Mouse (Mus musculus) liver, embryonic 14.5 days (tissue): ENCODE results near the gene Olfr984. TPM values are rescaled to one million over a fixed set of nuclear protein-coding genes. Genes with fewer than 3 reads are reported as not detected.

Experiments used
- ATAC-seq: fragments of 200-750 bp; cut with Nextera tagmentation; 2 replicates; pipeline ENCODE4 v1.8.0; 2017; ENCODE audit warnings: moderate number of reproducible peaks, mild to moderate bottlenecking, moderate library complexity; ENCODE audit not compliant: insufficient read depth
- DNase-seq, 3 experiments: peaks; one replicate each; pipeline ENCODE4 v3.0.0-alpha.2; 2012 to 2013; ENCODE audit warnings: low read depth in 3 of 3, low spot score in 3 of 3
- H3K27ac ChIP-seq: fragments of 300-500 bp; sonication (generic); 2 replicates; pipeline ENCODE4 v1.5.1; 2014; ENCODE audit warnings: moderate library complexity, mild to moderate bottlenecking, control low read depth, inconsistent platforms
- H3K27me3 ChIP-seq: fragments of 300-500 bp; sonication (generic); 2 replicates; pipeline ENCODE4 v1.6.1; 2014; ENCODE audit warnings: mild to moderate bottlenecking, low read length, moderate library complexity; ENCODE audit not compliant: control insufficient read depth, insufficient read depth
- H3K36me3 ChIP-seq: fragments of 300-500 bp; sonication (generic); replicated peaks from 2 replicates; pipeline ENCODE4 v1.6.1; 2014; ENCODE audit warnings: low read depth; ENCODE audit not compliant: control insufficient read depth, insufficient read depth
- H3K4me1 ChIP-seq, 2 experiments: fragments of 200-500 bp in 1 of 2; fragments of 300-500 bp in 1 of 2; sonication (generic) in 1 of 2; replicated peaks; 2 replicates each; pipeline ENCODE4 v1.6.1; 2012 to 2014; ENCODE audit warnings: antibody characterized with exemption in 1 of 2, inconsistent platforms in 1 of 2, low read length in 1 of 2; ENCODE audit not compliant: control insufficient read depth in 2 of 2, insufficient read depth in 2 of 2
- H3K4me2 ChIP-seq: fragments of 300-500 bp; sonication (generic); 2 replicates; pipeline ENCODE4 v1.6.1; 2014; ENCODE audit warnings: low read depth, mild to moderate bottlenecking, control low read depth, moderate library complexity
- H3K4me3 ChIP-seq, 2 experiments: fragments of 200-500 bp in 1 of 2; fragments of 300-500 bp in 1 of 2; sonication (generic) in 1 of 2; 2 replicates each; pipeline ENCODE4 v1.5.1; 2012 to 2014; ENCODE audit warnings: low read depth in 2 of 2, low read length in 2 of 2, mild to moderate bottlenecking in 2 of 2, control low read depth in 1 of 2, inconsistent platforms in 1 of 2, moderate library complexity in 1 of 2; ENCODE audit not compliant: insufficient read depth in 1 of 2
- H3K9ac ChIP-seq: fragments of 300-500 bp; sonication (generic); replicated peaks from 2 replicates; pipeline ENCODE4 v1.6.1; 2014; ENCODE audit warnings: mild to moderate bottlenecking, control low read depth, moderate library complexity
- H3K9me3 ChIP-seq: fragments of 300-500 bp; sonication (generic); 2 replicates; pipeline ENCODE4 v1.6.1; 2016; ENCODE audit warnings: low read length, mixed read lengths; ENCODE audit not compliant: control insufficient read depth
- CTCF ChIP-seq: IDR thresholded peaks from 2 replicates; pipeline ENCODE4 v1.5.1; 2016; ENCODE audit warnings: antibody characterized with exemption, low read depth, control low read depth
- EP300 ChIP-seq: IDR thresholded peaks from 2 replicates; pipeline ENCODE4 v1.6.1; 2016; ENCODE audit warnings: antibody characterized with exemption, low read depth
- WGBS: fragments of 180-500 bp; shearing (Covaris S2); extraction: QIAGEN DNeasy Blood & Tissue Kit; methylation state at CpG from one replicate; pipeline ENCODE4 v1.1.7; 2014; ENCODE audit not compliant: insufficient replicate concordance; 5-methylcytosine and 5-hydroxymethylcytosine counted together
- polyA plus RNA-seq, 2 experiments: library from polyadenylated mRNA; depleted of rRNA in 1 of 2; stranded (reverse) in 1 of 2; unstranded in 1 of 2; fragments of >200 nt; fragmentation: Nextera tagmentation in 1 of 2; extraction: Ambion mirVana in 1 of 2; gene quantifications; 2 replicates each; pipeline versions ENCODE4 v1.2.1 to v1.2.3; 2012 to 2014

Gene Olfr984
- not detected in 2 replicates for polyA plus RNA-seq (2012; rRNA removed)
- not detected in 2 replicates for polyA plus RNA-seq (2014; fragmentation: Nextera tagmentation; extraction: Ambion mirVana)

DNA sequence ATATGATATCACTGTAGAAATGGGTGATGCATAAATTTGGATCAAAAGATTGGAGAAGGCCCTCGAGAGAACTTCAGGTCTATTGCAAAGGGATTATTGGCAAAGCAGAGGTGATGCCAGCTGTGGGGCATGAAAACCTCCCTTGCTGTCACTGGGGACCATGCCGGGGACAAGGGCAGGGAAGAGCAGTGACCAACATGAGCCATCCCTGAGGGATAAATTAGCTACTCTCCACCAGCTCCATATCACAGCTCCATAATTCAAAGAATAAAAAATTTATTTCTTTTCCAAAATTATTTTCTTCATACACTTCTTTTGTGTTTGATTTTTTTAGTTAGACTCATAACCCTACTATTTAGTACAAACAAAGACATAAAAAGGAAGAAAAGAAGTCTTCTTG lies at the start of gene Olfr984:
TSS of gene Olfr984 (minus strand) at position 101 of the 400 bp plus-strand sequence.
- no peak for DNase-seq
- Histone ChIP-seq H3K9me3 (no peaks in the 10 kb centered on the region), H3K4me1 (no peaks in the 10 kb centered on the region), H3K27me3 (no peaks in the 10 kb centered on the region), H3K4me2 (no peak within 1 kb of the TSS), H3K9ac (no peak within 1 kb of the TSS), H3K36me3 (no peaks in the 10 kb centered on the region), H3K27ac (no peak within 1 kb of the TSS), H3K4me3 (no peak within 1 kb of the TSS)
- no peak for ATAC-seq
- TF ChIP-seq EP300 = no peak
- TF ChIP-seq CTCF = no peak
- 64% methylated on average over 2 of the region's 2 CpGs for WGBS

- TF ChIP-seq CTCF (no peak), EP300 (no peak)
- H3K9ac ChIP-seq = no peak overlapping the region
- 60% methylated on average over 4 of the region's 4 CpGs for WGBS
Observed at GRCm38 (mm10) chr9:40155118-40155644, 41.2 kb upstream of the Olfr984 start.

GRCm38 (mm10) chr9:40141544-40141943 lies 27.5 kb upstream of the Olfr984 start:
- Histone ChIP-seq H3K4me1 (no peaks in the 10 kb centered on the region), H3K9me3 (no peaks in the 10 kb centered on the region), H3K36me3 (no peaks in the 10 kb centered on the region), H3K27ac (no peak overlapping the region), H3K27me3 (no peaks in the 10 kb centered on the region), H3K4me3 (no peak overlapping the region), H3K4me2 (no peak overlapping the region), H3K9ac (no peak overlapping the region)
- ATAC-seq = no peak
- DNase-seq = no peak
- 32% methylated on average over 1 of the region's 1 CpGs for WGBS
- TF ChIP-seq CTCF (no peak), EP300 (no peak)

More at GRCm38 (mm10) chr9:40155118-40155644, 41.2 kb upstream of the Olfr984 start:
- Histone ChIP-seq H3K4me1 (no peaks in the 10 kb centered on the region), H3K27me3 (no peaks in the 10 kb centered on the region), H3K4me3 (no peak overlapping the region), H3K9me3 (no peaks in the 10 kb centered on the region), H3K36me3 (no peaks in the 10 kb centered on the region), H3K4me2 (no peak overlapping the region), H3K27ac (no peak overlapping the region)
- DNase-seq (no peak), ATAC-seq (no peak)

- H3K36me3 ChIP-seq = no peaks in the 10 kb centered on the region
- 39% methylated on average over 4 of the region's 4 CpGs for WGBS
- H3K4me2 ChIP-seq = no peak overlapping the region
- H3K9ac ChIP-seq = no peak overlapping the region
- TF ChIP-seq CTCF (no peak), EP300 (no peak)
- H3K4me3 ChIP-seq = no peak overlapping the region
- no peak for ATAC-seq
- H3K27ac ChIP-seq = no peak overlapping the region
- no peak for DNase-seq
- no peaks in the 10 kb centered on the region for H3K27me3 ChIP-seq
- no peaks in the 10 kb centered on the region for H3K9me3 ChIP-seq
- no peaks in the 10 kb centered on the region for H3K4me1 ChIP-seq
Observed at GRCm38 (mm10) chr9:40139484-40139883, 25.5 kb upstream of the Olfr984 start.

GRCm38 (mm10) chr9:40136987-40137688 lies 23.1 kb upstream of the Olfr984 start:
- 34% methylated on average over 6 of the region's 6 CpGs for WGBS

More at GRCm38 (mm10) chr9:40136987-40137688, 23.1 kb upstream of the Olfr984 start:
- no peak overlapping the region for H3K9ac ChIP-seq
- H3K9me3 ChIP-seq = no peaks in the 10 kb centered on the region
- H3K4me3 ChIP-seq = no peak overlapping the region
- no peaks in the 10 kb centered on the region for H3K4me1 ChIP-seq
- H3K27me3 ChIP-seq = no peaks in the 10 kb centered on the region
- TF ChIP-seq EP300 (no peak), CTCF (no peak)
- no peak overlapping the region for H3K4me2 ChIP-seq
- no peaks in the 10 kb centered on the region for H3K36me3 ChIP-seq
- DNase-seq (no peak), ATAC-seq (no peak)
- H3K27ac ChIP-seq = no peak overlapping the region
